Mouse (Mus musculus): ENCODE measurements around the gene Tnfaip8l3. TPM values are rescaled to one million over a fixed set of nuclear protein-coding genes. Genes with fewer than 3 reads are reported as not detected.

Tnfaip8l3 gene
- 0.09 and 0.11 TPM in 2 replicates for polyA plus RNA-seq (2012; rRNA removed)

GRCm38 (mm10) chr9:54068032-54068649 lies at the start of gene Tnfaip8l3:
Tnfaip8l3 (minus strand) TSS chr9:54068388.

GRCm38 (mm10) chr9:53975122-53975518 lies 93.1 kb downstream of the Tnfaip8l3 start, which contains the start of gene Elmod1:
Elmod1 (minus strand) TSS chr9:53975301.

Other genes with a start within 250 kb of the Tnfaip8l3 start
- 0.17 TPM in 1 of 2 replicates, not detected in the other for gene Sln, start 218.2 kb downstream of the Tnfaip8l3 start, polyA plus RNA-seq (2012; rRNA removed)
- 0.24 and 0.28 TPM in 2 replicates for gene Elmod1, start 93.1 kb downstream of the Tnfaip8l3 start, polyA plus RNA-seq (2012; rRNA removed)
- not detected in 2 replicates for gene Cyp19a1, start 199.7 kb upstream of the Tnfaip8l3 start, polyA plus RNA-seq (2012; rRNA removed)
- gene Gldn, start 218.1 kb upstream of the Tnfaip8l3 start, polyA plus RNA-seq (2012; rRNA removed), result under 0.01 TPM in 1 of 2 replicates, not detected in the other

Data from liver, embryonic 18 days (tissue).